Mouse (Mus musculus) heart, adult 2 months (tissue): ENCODE measurements around the gene Gabrb1.

Experiments used
- CTCF ChIP-seq: fragments of 200-600 bp; IDR thresholded peaks from 2 replicates; pipeline ENCODE4 v1.8.1; 2022; ENCODE audit warnings: antibody characterized with exemption, mild to moderate bottlenecking, moderate library complexity
- EP300 ChIP-seq: fragments of 200-500 bp; IDR thresholded peaks from 2 replicates; pipeline ENCODE4 v1.6.1; 2011; ENCODE audit warnings: low read depth, low read length, control low read depth; ENCODE audit not compliant: insufficient read depth
- POLR2A ChIP-seq: fragments of 200-500 bp; IDR thresholded peaks from 2 replicates; pipeline ENCODE4 v1.6.1; 2011; ENCODE audit warnings: mild to moderate bottlenecking, low read depth, low read length, control low read depth; ENCODE audit not compliant: insufficient read depth

GRCm38 (mm10) chr5:72150870-72151269 is 493.0 kb downstream of the Gabrb1 start:
- TF ChIP-seq POLR2A (no peak), CTCF (no peak), EP300 (no peak)
